Mouse (Mus musculus): Measurements from ENCODE around the gene Ccr10. TPM values are rescaled to one million over a fixed set of nuclear protein-coding genes. Genes with fewer than 3 reads are reported as not detected.

Gene Ccr10
- polyA plus RNA-seq, 1 experiment from 2014 or later = 0.60 TPM

DNA sequence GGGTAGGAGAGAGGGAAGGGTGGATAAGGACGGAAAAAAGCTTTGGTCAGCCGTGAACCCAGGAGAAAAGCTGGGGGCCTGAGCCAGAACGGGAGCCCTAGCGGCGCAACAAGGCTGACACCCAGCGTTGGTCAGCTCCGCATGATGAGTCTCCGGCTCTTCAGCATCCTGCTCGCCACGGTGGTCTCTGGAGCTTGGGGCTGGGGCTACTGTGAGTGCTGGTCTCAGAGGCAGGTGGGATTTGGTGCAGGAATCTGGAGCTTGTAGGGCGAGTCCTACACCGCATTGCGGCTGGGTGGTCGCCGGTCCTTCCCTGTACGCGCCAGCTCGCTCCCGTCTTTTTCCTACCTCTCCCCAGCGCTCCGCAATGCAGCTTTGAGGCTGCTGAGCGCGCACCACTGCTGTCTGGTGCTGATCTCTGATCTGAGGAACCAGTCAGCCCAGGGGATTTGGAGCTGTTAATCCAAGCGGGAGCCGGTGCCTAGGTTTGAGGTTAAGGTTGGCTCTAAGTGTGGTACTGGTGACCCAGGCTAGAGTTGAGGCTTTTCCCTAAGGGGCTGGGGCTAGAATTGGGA, 961 bp upstream of the Ccr10 start:
- peak overlapping the region; percentile 83 for H3K4me2 ChIP-seq (ENCODE audit: low read depth, low read length)
- peak overlapping the region; percentile 41 for H3K4me3 ChIP-seq (ENCODE audit: low read length)
- 1% methylated on average over 25 of the region's 25 CpGs for WGBS
- no peaks in the 10 kb centered on the region for H3K36me3 ChIP-seq (ENCODE audit: control insufficient read depth, insufficient read depth)
- peaks cover 42% of the 10 kb centered on the region for H3K4me1 ChIP-seq (ENCODE audit: control insufficient read depth, insufficient read depth, low read length)
- H3K9me3 ChIP-seq (replicated peaks; ENCODE audit: control insufficient read depth, low read length) = no peaks in the 10 kb centered on the region
- peaks cover 12% of the 10 kb centered on the region for H3K27me3 ChIP-seq (ENCODE audit: control insufficient read depth, insufficient read depth, low read length)
- no peak overlapping the region for H3K27ac ChIP-seq (ENCODE audit: low read length)
- ATAC-seq (replicated peaks; ENCODE audit: extremely low read depth, insufficient read depth, low FRiP score) = no peak
- H3K9ac ChIP-seq (ENCODE audit: low read length) = peak overlapping the region; percentile 36

- H3K4me1 ChIP-seq (ENCODE audit: control insufficient read depth, insufficient read depth, low read length) = peaks cover 42% of the 10 kb centered on the region
- H3K4me3 ChIP-seq (ENCODE audit: low read length) = peak overlapping the region; percentile 41
- H3K27ac ChIP-seq (ENCODE audit: low read length) = no peak overlapping the region
- 15% methylated on average over 11 of the region's 11 CpGs for WGBS
- peak overlapping the region; percentile 83 for H3K4me2 ChIP-seq (ENCODE audit: low read depth, low read length)
- H3K36me3 ChIP-seq (ENCODE audit: control insufficient read depth, insufficient read depth) = no peaks in the 10 kb centered on the region
- ATAC-seq (replicated peaks; ENCODE audit: extremely low read depth, insufficient read depth, low FRiP score) = no peak
- H3K9ac ChIP-seq (ENCODE audit: low read length) = no peak overlapping the region; the same call in 1 of the 2 replicates
- peaks cover 12% of the 10 kb centered on the region for H3K27me3 ChIP-seq (ENCODE audit: control insufficient read depth, insufficient read depth, low read length)
- H3K9me3 ChIP-seq (replicated peaks; ENCODE audit: control insufficient read depth, low read length) = no peaks in the 10 kb centered on the region
Observed at GRCm38 (mm10) chr11:101175636-101176116, 433 bp upstream of the Ccr10 start.

DNA sequence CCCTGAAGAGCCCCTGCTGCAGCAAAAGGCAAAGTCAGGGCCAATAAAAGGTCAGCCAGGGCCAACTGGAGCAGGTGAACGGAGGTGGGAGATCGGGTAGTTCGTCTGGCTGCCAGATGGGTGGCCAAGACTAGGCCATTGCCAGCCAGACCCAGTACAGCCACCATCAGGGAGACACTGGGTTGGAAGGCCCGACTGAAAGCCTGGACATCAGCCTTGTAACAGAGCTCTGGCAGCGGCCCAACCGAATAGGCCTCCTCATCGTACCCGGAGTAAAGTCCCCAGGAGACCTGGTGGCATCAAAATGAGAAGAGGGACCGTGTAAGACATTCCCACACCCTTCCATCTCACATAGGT, 876 bp downstream of the Ccr10 start:
- Histone ChIP-seq H3K36me3 (ENCODE audit: control insufficient read depth, insufficient read depth) (no peaks in the 10 kb centered on the region), H3K9me3 (replicated peaks; ENCODE audit: control insufficient read depth, low read length) (no peaks in the 10 kb centered on the region), H3K27ac (ENCODE audit: low read length) (peak overlapping the region; percentile 83), H3K4me3 (ENCODE audit: low read length) (peak overlapping the region; percentile 45), H3K9ac (ENCODE audit: low read length) (peak overlapping the region; percentile 72), H3K4me2 (ENCODE audit: low read depth, low read length) (peak overlapping the region; percentile 83), H3K27me3 (ENCODE audit: control insufficient read depth, insufficient read depth, low read length) (peaks cover 12% of the 10 kb centered on the region), H3K4me1 (ENCODE audit: control insufficient read depth, insufficient read depth, low read length) (peaks cover 46% of the 10 kb centered on the region)
- WGBS = 34% methylated on average over 9 of the region's 9 CpGs
- no peak for ATAC-seq (replicated peaks; ENCODE audit: extremely low read depth, insufficient read depth, low FRiP score)

- WGBS = 2% methylated on average over 61 of the region's 61 CpGs
- Histone ChIP-seq H3K27me3 (ENCODE audit: control insufficient read depth, insufficient read depth, low read length) (peaks cover 12% of the 10 kb centered on the region), H3K9me3 (replicated peaks; ENCODE audit: control insufficient read depth, low read length) (no peaks in the 10 kb centered on the region), H3K36me3 (ENCODE audit: control insufficient read depth, insufficient read depth) (no peaks in the 10 kb centered on the region), H3K27ac (ENCODE audit: low read length) (peak overlapping the region; percentile 83), H3K9ac (ENCODE audit: low read length) (peak overlapping the region; percentile 72), H3K4me1 (ENCODE audit: control insufficient read depth, insufficient read depth, low read length) (peaks cover 52% of the 10 kb centered on the region), H3K4me2 (ENCODE audit: low read depth, low read length) (peak overlapping the region; percentile 83), H3K4me3 (ENCODE audit: low read length) (peak overlapping the region; percentile 45)
- peak; percentile 30 for ATAC-seq (replicated peaks; ENCODE audit: extremely low read depth, insufficient read depth, low FRiP score)
Observed at GRCm38 (mm10) chr11:101173631-101174388, 1.4 kb downstream of the Ccr10 start.

DNA sequence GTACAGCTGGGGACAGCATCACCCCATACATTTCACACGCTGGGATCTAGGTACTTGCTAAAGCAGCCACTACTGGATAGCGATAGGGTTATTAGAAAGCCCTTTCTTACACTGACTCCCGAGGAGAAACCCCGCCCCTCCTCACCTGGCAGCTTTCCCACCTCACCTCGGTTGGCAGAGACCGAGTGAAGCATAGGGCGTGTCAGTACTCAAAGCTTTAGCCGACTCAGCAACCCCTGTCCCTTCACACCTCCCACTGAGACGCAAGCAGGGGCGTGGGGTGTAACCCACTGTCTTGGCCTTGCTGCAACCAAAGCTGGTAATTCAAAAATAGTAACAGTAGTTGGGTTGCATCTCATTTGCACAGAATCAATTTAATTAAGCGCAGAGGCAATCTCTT, 2.1 kb downstream of the Ccr10 start:
- H3K27ac ChIP-seq (ENCODE audit: low read length) = peak overlapping the region; percentile 83
- H3K9me3 ChIP-seq (replicated peaks; ENCODE audit: control insufficient read depth, low read length) = no peaks in the 10 kb centered on the region
- no peak for ATAC-seq (replicated peaks; ENCODE audit: extremely low read depth, insufficient read depth, low FRiP score)
- H3K4me3 ChIP-seq (ENCODE audit: low read length) = peak overlapping the region; percentile 45
- peaks cover 59% of the 10 kb centered on the region for H3K4me1 ChIP-seq (ENCODE audit: control insufficient read depth, insufficient read depth, low read length)
- H3K9ac ChIP-seq (ENCODE audit: low read length) = peak overlapping the region; percentile 72
- H3K36me3 ChIP-seq (ENCODE audit: control insufficient read depth, insufficient read depth) = peaks cover 3% of the 10 kb centered on the region; the same call in 1 of the 2 replicates
- 10% methylated on average over 11 of the region's 11 CpGs for WGBS
- peak overlapping the region; percentile 83 for H3K4me2 ChIP-seq (ENCODE audit: low read depth, low read length)
- H3K27me3 ChIP-seq (ENCODE audit: control insufficient read depth, insufficient read depth, low read length) = peaks cover 13% of the 10 kb centered on the region

- H3K4me2 ChIP-seq (ENCODE audit: low read depth, low read length) = peak overlapping the region; percentile 80
- H3K27me3 ChIP-seq (ENCODE audit: control insufficient read depth, insufficient read depth, low read length) = peaks cover 14% of the 10 kb centered on the region
- H3K36me3 ChIP-seq (ENCODE audit: control insufficient read depth, insufficient read depth) = peaks cover 10% of the 10 kb centered on the region
- H3K9ac ChIP-seq (ENCODE audit: low read length) = peak overlapping the region; percentile 76
- no peaks in the 10 kb centered on the region for H3K9me3 ChIP-seq (replicated peaks; ENCODE audit: control insufficient read depth, low read length)
- H3K4me1 ChIP-seq (ENCODE audit: control insufficient read depth, insufficient read depth, low read length) = peaks cover 59% of the 10 kb centered on the region
- peak overlapping the region; percentile 93 for H3K27ac ChIP-seq (ENCODE audit: low read length)
- no peak for ATAC-seq (replicated peaks; ENCODE audit: extremely low read depth, insufficient read depth, low FRiP score)
- peak overlapping the region; percentile 65 for H3K4me3 ChIP-seq (ENCODE audit: low read length)
- WGBS = 14% methylated on average over 5 of the region's 5 CpGs
Observed at GRCm38 (mm10) chr11:101172434-101172815, 2.8 kb downstream of the Ccr10 start.

- Histone ChIP-seq H3K4me3 (ENCODE audit: low read length) (peak overlapping the region; percentile 65), H3K4me2 (ENCODE audit: low read depth, low read length) (peak overlapping the region; percentile 80), H3K27me3 (ENCODE audit: control insufficient read depth, insufficient read depth, low read length) (peaks cover 16% of the 10 kb centered on the region), H3K9me3 (replicated peaks; ENCODE audit: control insufficient read depth, low read length) (no peaks in the 10 kb centered on the region), H3K27ac (ENCODE audit: low read length) (peak overlapping the region; percentile 93), H3K4me1 (ENCODE audit: control insufficient read depth, insufficient read depth, low read length) (peaks cover 59% of the 10 kb centered on the region), H3K36me3 (ENCODE audit: control insufficient read depth, insufficient read depth) (peaks cover 14% of the 10 kb centered on the region), H3K9ac (ENCODE audit: low read length) (peak overlapping the region; percentile 76)
- peak; percentile 50 for ATAC-seq (replicated peaks; ENCODE audit: extremely low read depth, insufficient read depth, low FRiP score)
- WGBS = under 1% methylated on average over 31 of the region's 31 CpGs
Observed at GRCm38 (mm10) chr11:101171721-101172433, 3.4 kb downstream of the Ccr10 start.

GRCm38 (mm10) chr11:101170811-101171610, 4.2 kb downstream of the Ccr10 start, which contains the start of gene Plekhh3:
TSS of gene Plekhh3 (minus strand) at chr11:101171351.
- Histone ChIP-seq H3K4me3 (ENCODE audit: low read length) (peak within 1 kb of the TSS; percentile 81), H3K4me1 (ENCODE audit: control insufficient read depth, insufficient read depth, low read length) (peaks cover 53% of the 10 kb centered on the region), H3K36me3 (ENCODE audit: control insufficient read depth, insufficient read depth) (peaks cover 23% of the 10 kb centered on the region), H3K27me3 (ENCODE audit: control insufficient read depth, insufficient read depth, low read length) (peaks cover 19% of the 10 kb centered on the region), H3K27ac (ENCODE audit: low read length) (peak within 1 kb of the TSS; percentile 93), H3K9ac (ENCODE audit: low read length) (peak within 1 kb of the TSS; percentile 86), H3K4me2 (ENCODE audit: low read depth, low read length) (peak within 1 kb of the TSS; percentile 80), H3K9me3 (replicated peaks; ENCODE audit: control insufficient read depth, low read length) (no peaks in the 10 kb centered on the region)
- ATAC-seq (replicated peaks; ENCODE audit: extremely low read depth, insufficient read depth, low FRiP score) = peak; percentile 94
- under 1% methylated on average over 50 of the region's 50 CpGs for WGBS
